Mouse (Mus musculus) kidney, adult 2 months (tissue): ENCODE data around the gene Gm21962.

ENCODE experiments used
- CTCF ChIP-seq: fragments of 200-500 bp; conservative IDR thresholded peaks from 2 replicates; pipeline ENCODE4 v1.5.1; 2011; ENCODE audit warnings: low read depth, mild to moderate bottlenecking, control low read depth, low read length, moderate library complexity, mixed read lengths; ENCODE audit not compliant: insufficient read depth, insufficient read length
- POLR2A ChIP-seq: fragments of 200-500 bp; IDR thresholded peaks from one replicate; pipeline ENCODE4 v1.6.1; 2011; ENCODE audit warnings: low read depth, low read length, control low read depth

- TF ChIP-seq CTCF: no peak
- TF ChIP-seq POLR2A: peak; percentile 41
Observed at GRCm38 (mm10) chr3:137623581-137624362, 47.6 kb upstream of the Gm21962 start.
